Mouse (Mus musculus) hindbrain, embryonic 14.5 days (tissue): ENCODE results near the gene Brwd1. TPM values are rescaled to one million over a fixed set of nuclear protein-coding genes. Genes with fewer than 3 reads are reported as not detected.
"Not testable (repeated sequence)": the region's sequence is repeated elsewhere in the genome, so short reads cannot be mapped to it uniquely, and the experiment has no call there.

Source experiments
- ATAC-seq: fragments of 200-750 bp; cut with Nextera tagmentation; 2 replicates; pipeline ENCODE4 v1.8.0; 2017; ENCODE audit warnings: moderate number of reproducible peaks, mild to moderate bottlenecking, moderate TSS enrichment, moderate library complexity; ENCODE audit not compliant: low FRiP score
- DNase-seq: peaks from one replicate; pipeline ENCODE4 v3.0.0-alpha.2; 2015; ENCODE audit warnings: low spot score
- H3K27ac ChIP-seq: fragments of 300-500 bp; sonication (generic); 2 replicates; pipeline ENCODE4 v1.5.1; 2014; ENCODE audit warnings: mild to moderate bottlenecking, moderate library complexity
- H3K27me3 ChIP-seq: fragments of 300-500 bp; sonication (generic); 2 replicates; pipeline ENCODE4 v1.6.1; 2014; ENCODE audit warnings: mild to moderate bottlenecking, low read length, mixed read lengths; ENCODE audit not compliant: control insufficient read depth, insufficient read depth
- H3K36me3 ChIP-seq: fragments of 300-500 bp; sonication (generic); replicated peaks from 2 replicates; pipeline ENCODE4 v1.6.1; 2014; ENCODE audit not compliant: control insufficient read depth, insufficient read depth
- H3K4me1 ChIP-seq: fragments of 300-500 bp; sonication (generic); replicated peaks from 2 replicates; pipeline ENCODE4 v1.6.1; 2014; ENCODE audit warnings: antibody characterized with exemption, low read length, mixed read lengths; ENCODE audit not compliant: control insufficient read depth, insufficient read depth
- H3K4me2 ChIP-seq: fragments of 300-500 bp; sonication (generic); replicated peaks from 2 replicates; pipeline ENCODE4 v1.6.1; 2014; ENCODE audit warnings: mild to moderate bottlenecking, moderate library complexity
- H3K4me3 ChIP-seq: fragments of 300-500 bp; sonication (generic); replicated peaks from 2 replicates; pipeline ENCODE4 v1.5.1; 2014; ENCODE audit warnings: mild to moderate bottlenecking, low read length
- H3K9ac ChIP-seq: fragments of 300-500 bp; sonication (generic); 2 replicates; pipeline ENCODE4 v1.6.1; 2014
- H3K9me3 ChIP-seq: fragments of 300-500 bp; sonication (generic); 2 replicates; pipeline ENCODE4 v1.6.1; 2016; ENCODE audit warnings: low read length; ENCODE audit not compliant: control insufficient read depth
- WGBS: fragments of 180-500 bp; shearing (Covaris S2); extraction: QIAGEN DNeasy Blood & Tissue Kit; methylation state at CpG from one replicate; pipeline ENCODE4 v1.1.7; 2014; 5-methylcytosine and 5-hydroxymethylcytosine counted together
- polyA plus RNA-seq: library from polyadenylated mRNA; unstranded; fragments of >200 nt; fragmentation: Nextera tagmentation; extraction: Ambion mirVana; gene quantifications from 2 replicates; pipeline ENCODE4 v1.2.1, GENCODE M21; 2014

The Brwd1 gene
- polyA plus RNA-seq, 1 experiment from 2014 or later: 319 TPM

DNA sequence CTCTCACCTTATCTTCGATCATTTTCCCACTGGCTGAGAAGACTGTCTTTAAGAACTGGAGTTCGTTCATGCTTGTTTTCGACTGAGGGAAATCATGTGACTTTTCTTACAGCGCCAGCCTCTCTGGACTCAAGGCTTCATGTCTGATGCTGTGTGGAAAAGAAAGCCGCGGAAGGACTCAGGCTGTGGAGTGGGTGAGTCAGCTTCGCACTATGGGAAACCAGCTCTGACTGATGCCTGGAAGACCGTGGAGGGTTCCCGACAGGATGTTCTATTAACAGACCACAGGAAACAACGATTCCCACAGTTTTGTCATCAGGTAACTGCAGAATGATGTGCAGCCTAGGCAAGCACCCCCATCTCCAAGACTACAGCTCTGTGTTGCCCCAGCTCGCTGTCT is 114.9 kb downstream of the Brwd1 start:
- Histone ChIP-seq H3K27ac (no peak overlapping the region), H3K4me3 (no peak overlapping the region), H3K4me2 (no peak overlapping the region), H3K36me3 (no peaks in the 10 kb centered on the region), H3K4me1 (no peaks in the 10 kb centered on the region), H3K27me3 (no peaks in the 10 kb centered on the region), H3K9ac (no peak overlapping the region), H3K9me3 (no peaks in the 10 kb centered on the region)
- DNase-seq (no peak), ATAC-seq (no peak)
- 88% methylated on average over 11 of the region's 11 CpGs for WGBS

DNA sequence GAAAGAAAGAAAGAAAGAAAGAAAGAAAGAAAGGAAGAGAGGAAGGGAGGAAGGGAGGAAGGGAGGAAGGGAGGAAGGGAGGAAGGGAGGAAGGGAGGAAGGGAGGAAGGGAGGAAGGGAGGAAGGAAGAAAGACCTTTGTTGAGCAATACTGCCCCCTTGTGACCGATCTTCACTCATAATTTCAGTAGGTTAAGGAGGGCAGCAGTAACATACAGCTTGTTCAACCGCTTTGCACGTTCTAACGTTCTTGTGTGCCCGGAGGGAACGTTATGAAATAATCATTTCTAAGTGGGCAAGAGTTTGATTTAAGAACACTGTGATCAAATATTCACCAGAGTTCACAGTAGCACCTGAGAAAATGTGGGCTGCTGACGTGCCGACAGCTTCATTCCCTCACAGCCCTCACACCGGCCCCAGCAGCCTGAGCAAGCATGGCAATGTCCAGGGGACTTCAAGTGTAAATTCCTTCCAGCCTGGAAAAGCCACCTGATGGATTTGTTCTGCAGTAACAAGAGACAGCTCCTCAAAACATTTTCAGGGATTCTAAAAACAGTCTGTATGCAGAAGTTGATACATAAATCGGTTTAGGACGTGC is 117.8 kb downstream of the Brwd1 start:
- H3K27ac ChIP-seq: no peak overlapping the region
- no peak overlapping the region for H3K4me2 ChIP-seq
- DNase-seq (peak; percentile 65), ATAC-seq (no peak)
- no peaks in the 10 kb centered on the region for H3K4me1 ChIP-seq
- H3K36me3 ChIP-seq: no peaks in the 10 kb centered on the region
- no peaks in the 10 kb centered on the region for H3K9me3 ChIP-seq
- no peak overlapping the region for H3K4me3 ChIP-seq
- no peak overlapping the region for H3K9ac ChIP-seq
- H3K27me3 ChIP-seq: no peaks in the 10 kb centered on the region
- WGBS: 64% methylated on average over 11 of the region's 11 CpGs

DNA sequence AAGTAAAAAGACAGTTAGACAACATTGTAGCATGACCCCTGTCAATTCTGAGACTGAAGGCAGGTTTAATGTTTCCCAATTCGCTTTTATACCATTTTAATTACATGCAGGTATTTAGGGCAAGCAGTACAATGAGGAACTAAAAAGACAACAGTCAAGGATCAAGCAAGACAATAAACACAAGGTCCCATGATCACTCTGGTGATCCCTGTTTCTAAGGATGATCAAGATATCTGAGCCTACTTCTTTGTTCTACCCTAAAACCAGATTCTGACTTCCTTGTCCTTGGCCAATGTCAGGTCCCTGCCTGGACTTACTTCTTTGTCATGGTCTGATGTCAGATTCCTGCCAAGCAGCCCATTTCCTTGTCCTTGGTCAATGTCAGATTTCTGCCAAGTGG is 120.8 kb downstream of the Brwd1 start:
- not testable (repeated sequence) for H3K9me3 ChIP-seq, H3K27me3 ChIP-seq, H3K36me3 ChIP-seq, H3K4me1 ChIP-seq, ATAC-seq, H3K4me2 ChIP-seq, DNase-seq, H3K27ac ChIP-seq, H3K9ac ChIP-seq, H3K4me3 ChIP-seq
- WGBS: 66% methylated on average over 1 of the region's 1 CpGs

DNA sequence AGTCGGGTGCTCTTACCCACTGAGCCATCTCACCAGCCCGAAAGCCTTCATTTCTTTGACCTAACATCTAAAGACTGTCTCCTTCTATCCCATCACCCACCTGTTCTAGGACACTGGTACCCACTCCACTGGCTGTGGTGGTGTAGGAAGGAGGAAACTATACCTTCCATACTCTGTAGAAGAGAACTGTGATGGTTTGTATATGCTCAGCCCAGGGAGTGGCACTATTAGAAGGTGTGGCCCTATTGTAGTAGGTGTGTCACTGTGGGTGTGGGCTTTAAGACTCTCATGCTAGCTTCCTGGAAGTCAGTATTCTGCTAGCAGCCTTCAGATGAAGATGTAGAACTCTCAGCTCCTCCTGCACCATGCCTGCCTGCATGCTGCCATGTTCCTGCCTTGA is 121.6 kb downstream of the Brwd1 start:
- H3K9me3 ChIP-seq, H3K27me3 ChIP-seq, DNase-seq, H3K36me3 ChIP-seq, H3K9ac ChIP-seq, H3K4me2 ChIP-seq, H3K27ac ChIP-seq, H3K4me3 ChIP-seq, ATAC-seq, H3K4me1 ChIP-seq: not testable (repeated sequence)
- WGBS: 95% methylated on average over 2 of the region's 2 CpGs

DNA sequence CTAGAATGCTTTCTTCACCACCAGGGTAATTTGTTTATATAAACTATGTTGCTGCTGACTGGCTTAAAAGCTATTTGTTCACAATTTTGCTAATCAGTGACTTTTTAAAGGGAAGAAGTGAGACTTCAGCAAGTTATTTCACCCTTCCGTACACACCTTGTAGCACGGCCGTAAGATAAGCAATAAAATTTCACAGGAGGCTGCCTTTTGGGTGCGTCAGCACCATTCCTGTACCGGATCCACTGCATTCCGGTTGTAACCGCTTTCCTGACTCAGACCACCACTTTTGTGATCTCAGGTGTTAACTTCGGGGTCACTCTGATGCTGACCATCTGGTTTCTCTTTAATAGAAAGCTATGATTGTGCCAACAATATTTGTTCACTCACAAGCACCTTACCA is 124.2 kb downstream of the Brwd1 start:
- Histone ChIP-seq H3K4me2 (no peak overlapping the region), H3K9ac (no peak overlapping the region), H3K9me3 (no peaks in the 10 kb centered on the region), H3K4me3 (no peak overlapping the region), H3K27me3 (no peaks in the 10 kb centered on the region), H3K27ac (no peak overlapping the region), H3K4me1 (no peaks in the 10 kb centered on the region), H3K36me3 (no peaks in the 10 kb centered on the region)
- no peak for ATAC-seq
- WGBS: 88% methylated on average over 8 of the region's 8 CpGs
- no peak for DNase-seq

DNA sequence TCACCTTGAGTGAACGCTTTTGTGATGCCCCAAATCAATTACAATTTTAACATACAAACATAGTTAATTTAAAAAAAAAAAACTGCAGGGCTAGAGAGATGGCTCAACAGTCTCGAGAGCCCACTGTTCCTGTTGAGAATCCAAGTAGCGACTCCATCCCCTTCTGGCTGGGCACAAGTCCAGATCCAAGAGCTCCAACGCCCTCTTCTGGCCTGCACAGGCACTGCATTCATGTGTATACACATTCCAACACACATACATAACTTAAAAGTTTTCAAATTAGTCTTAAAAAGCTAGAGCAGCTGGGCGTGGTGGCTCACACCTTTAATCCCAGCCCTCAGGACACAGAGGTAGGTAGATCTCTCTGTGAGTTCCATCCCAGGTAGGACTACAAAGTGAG is 125.7 kb downstream of the Brwd1 start:
- WGBS: 73% methylated on average over 5 of the region's 5 CpGs
- Histone ChIP-seq H3K27me3 (no peaks in the 10 kb centered on the region), H3K4me1 (no peaks in the 10 kb centered on the region), H3K27ac (no peak overlapping the region), H3K9me3 (no peaks in the 10 kb centered on the region), H3K36me3 (no peaks in the 10 kb centered on the region), H3K9ac (no peak overlapping the region), H3K4me3 (no peak overlapping the region), H3K4me2 (no peak overlapping the region)
- DNase-seq (no peak), ATAC-seq (no peak)

DNA sequence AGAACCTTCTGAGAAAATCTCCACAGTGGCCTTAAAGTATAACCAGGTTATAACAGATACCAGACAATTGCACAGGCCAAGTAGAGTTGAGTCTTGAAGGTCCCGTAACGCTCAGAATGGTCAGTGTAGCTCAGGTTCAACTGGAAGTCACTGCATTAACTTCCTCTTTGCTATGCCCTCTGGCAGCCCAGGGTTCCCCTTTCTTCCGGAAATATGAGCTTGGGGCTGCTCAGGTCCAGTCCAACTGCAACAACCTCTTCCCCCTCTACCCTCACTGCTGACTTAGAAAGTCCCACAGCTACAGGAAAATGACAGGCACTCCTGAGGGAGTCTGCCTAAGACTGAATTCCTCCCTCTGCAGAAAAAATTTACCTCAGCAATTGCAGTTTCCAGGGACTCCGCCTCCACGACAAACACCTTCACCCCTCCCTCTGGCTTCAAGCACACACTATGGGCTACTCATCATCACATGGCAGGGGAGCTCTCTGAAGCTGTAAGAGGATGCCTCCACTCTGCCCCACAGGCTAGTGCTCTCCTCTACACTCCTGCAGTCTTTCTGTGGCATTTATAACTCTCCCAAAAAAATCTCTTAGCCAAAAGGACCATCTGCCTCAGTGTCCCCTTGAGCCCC is 126.5 kb downstream of the Brwd1 start:
- Histone ChIP-seq H3K4me1 (no peaks in the 10 kb centered on the region), H3K27me3 (no peaks in the 10 kb centered on the region), H3K9me3 (no peaks in the 10 kb centered on the region), H3K36me3 (no peaks in the 10 kb centered on the region), H3K4me3 (no peak overlapping the region), H3K9ac (no peak overlapping the region), H3K27ac (no peak overlapping the region), H3K4me2 (no peak overlapping the region)
- ATAC-seq: no peak
- no peak for DNase-seq
- WGBS: 80% methylated on average over 5 of the region's 5 CpGs

DNA sequence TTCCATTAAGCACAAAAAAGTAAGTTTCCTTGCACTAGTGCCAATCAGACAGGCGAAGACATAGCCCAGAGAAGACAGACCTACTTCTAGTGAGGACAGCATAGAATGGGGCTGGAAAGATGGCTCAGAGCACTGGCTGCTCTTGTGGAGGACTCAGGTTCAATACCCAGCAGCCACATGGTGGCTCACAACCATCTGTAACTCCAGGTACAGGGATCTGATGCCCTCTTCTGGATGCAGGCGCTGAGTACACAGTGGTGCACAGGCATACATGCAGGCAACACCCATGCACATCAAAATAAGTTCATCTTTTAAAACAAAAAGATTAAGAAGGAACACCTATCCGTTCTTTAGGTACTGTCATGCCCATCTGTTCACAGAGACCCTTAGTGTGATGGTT is 128.0 kb downstream of the Brwd1 start:
- Histone ChIP-seq H3K27me3 (no peaks in the 10 kb centered on the region), H3K27ac (no peak overlapping the region), H3K4me1 (no peaks in the 10 kb centered on the region), H3K9ac (no peak overlapping the region), H3K4me2 (no peak overlapping the region), H3K9me3 (no peaks in the 10 kb centered on the region), H3K36me3 (no peaks in the 10 kb centered on the region), H3K4me3 (no peak overlapping the region)
- DNase-seq (no peak), ATAC-seq (no peak)
- WGBS: 89% methylated on average over 3 of the region's 3 CpGs

DNA sequence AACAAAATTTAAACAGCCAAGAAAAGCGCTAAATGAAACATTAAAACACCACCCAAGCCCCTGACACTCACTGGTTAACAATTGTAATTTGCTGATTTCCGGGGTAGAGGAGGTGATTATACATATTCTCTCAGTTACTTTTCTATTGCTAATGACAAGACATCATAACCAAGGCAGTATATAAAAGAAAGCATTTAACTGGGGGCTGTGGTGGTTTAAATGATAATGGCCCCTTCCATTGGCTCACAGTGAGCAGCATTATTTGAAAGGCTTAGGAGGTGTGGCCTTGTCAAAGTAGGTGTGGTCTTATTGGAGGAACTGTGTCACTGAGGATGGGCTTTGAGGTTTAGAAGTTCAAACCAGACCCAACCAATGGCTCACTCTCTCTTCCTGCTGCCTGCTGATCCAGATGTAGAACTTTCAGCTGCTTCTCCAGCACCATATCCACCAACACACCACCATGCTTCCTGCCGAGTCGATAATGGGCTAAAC is 129.1 kb downstream of the Brwd1 start:
- H3K9me3 ChIP-seq: no peaks in the 10 kb centered on the region
- WGBS: 92% methylated on average over 4 of the region's 4 CpGs
- H3K36me3 ChIP-seq: no peaks in the 10 kb centered on the region
- no peak for ATAC-seq
- no peak overlapping the region for H3K4me3 ChIP-seq
- no peak for DNase-seq
- H3K27ac ChIP-seq: no peak overlapping the region
- no peak overlapping the region for H3K9ac ChIP-seq
- no peaks in the 10 kb centered on the region for H3K4me1 ChIP-seq
- no peaks in the 10 kb centered on the region for H3K27me3 ChIP-seq
- no peak overlapping the region for H3K4me2 ChIP-seq

DNA sequence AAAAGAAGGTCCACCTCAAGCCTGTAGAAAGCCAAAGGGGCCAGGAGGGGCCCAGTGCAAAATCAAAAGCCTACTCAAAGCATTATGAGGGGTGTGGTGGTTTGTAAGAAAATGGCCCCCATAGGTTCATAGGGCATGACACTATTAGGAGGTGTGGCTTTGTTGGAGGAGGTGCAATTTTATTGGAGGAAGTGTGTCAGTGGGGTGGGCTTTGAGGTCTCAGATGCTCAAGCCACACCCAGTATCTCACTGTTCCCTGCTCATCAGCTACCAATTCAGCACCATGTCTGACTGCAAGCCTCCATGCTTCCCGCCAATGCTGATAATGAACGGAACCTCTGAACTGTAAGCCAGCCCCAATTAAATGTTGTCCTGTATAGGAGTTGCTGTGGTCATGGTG is 130.9 kb downstream of the Brwd1 start:
- no peaks in the 10 kb centered on the region for H3K27me3 ChIP-seq
- ATAC-seq (no peak), DNase-seq (no peak)
- no peaks in the 10 kb centered on the region for H3K36me3 ChIP-seq
- H3K4me3 ChIP-seq: no peak overlapping the region
- no peak overlapping the region for H3K9ac ChIP-seq
- 100% methylated on average over 2 of the region's 2 CpGs for WGBS
- no peaks in the 10 kb centered on the region for H3K4me1 ChIP-seq
- no peaks in the 10 kb centered on the region for H3K9me3 ChIP-seq
- no peak overlapping the region for H3K4me2 ChIP-seq
- no peak overlapping the region for H3K27ac ChIP-seq
